Mouse (Mus musculus) yolk sac, embryonic 10.5 days (tissue): ENCODE results near the gene Mrfap1.

Source experiments
- DNase-seq: peaks from one replicate; pipeline ENCODE4 v3.0.0-alpha.2; 2017; ENCODE audit warnings: low spot score

Mrfap1 gene

DNA sequence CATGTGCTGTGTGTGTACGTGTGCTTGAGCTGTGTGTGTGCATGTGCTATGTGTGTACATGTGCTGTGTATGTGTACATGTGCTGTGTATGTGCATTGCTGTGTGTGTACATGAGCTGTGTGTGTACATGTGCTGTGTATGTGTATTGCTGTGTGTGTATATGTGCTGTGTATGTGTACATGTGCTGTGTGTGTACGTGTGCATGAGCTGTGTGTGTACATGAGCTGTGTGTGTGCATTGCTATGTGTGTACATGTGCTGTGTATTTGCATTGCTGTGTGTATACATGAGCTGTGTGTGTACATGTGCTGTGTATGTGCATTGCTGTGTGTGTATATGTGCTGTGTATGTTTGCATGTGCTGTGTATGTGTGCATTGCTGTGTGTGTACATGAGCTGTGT lies 17.1 kb downstream of the Mrfap1 start:
- no peak for DNase-seq

GRCm38 (mm10) chr5:36778901-36779300 lies 17.7 kb downstream of the Mrfap1 start:
- no peak for DNase-seq

DNA sequence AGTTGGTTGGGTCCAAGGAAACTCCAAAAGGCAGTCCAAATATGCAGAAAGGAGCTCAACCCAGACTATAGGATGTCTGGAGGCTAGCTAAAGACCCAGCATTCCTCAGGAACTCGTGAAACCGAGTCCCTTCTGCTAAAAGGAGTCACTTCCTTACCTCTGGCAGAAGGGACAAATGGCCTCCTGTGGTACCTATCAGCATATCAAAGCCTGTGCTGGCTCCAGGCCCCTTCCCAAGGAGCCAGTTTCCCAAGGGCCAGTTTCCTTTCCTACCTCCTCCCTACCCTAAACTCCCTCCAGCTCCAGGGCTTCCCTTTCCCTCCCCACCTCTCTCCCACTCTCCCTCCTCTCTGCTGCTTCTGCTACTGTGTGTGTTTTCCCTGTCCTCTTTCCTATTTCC lies 19.4 kb downstream of the Mrfap1 start:
- DNase-seq, result no peak

DNA sequence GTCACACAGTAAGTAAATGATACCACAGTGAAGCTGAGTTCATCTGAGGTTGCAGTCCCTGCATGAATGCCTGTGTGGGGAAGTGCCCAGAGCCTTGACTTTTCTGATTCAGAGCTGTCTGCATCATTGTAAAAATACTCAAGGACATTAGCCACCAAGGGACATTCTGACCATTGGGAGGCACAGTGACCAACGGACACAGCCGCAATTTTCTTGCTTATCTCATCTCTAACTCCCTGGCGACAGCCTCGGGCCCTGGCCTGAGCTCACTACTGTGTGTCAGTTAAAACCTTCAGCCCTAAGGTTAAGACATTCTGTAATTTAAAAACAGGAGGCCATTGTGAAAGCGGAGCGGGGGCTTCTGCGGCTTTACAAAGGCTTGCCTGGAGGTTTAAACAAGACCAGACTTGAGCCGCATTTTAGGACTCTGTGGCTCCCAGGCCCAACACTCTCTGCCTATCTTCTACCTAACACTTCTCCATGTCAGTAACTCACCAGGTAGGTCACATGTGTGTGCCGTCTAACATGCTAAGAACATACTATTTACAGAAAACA lies 20.5 kb downstream of the Mrfap1 start:
- DNase-seq, result no peak

DNA sequence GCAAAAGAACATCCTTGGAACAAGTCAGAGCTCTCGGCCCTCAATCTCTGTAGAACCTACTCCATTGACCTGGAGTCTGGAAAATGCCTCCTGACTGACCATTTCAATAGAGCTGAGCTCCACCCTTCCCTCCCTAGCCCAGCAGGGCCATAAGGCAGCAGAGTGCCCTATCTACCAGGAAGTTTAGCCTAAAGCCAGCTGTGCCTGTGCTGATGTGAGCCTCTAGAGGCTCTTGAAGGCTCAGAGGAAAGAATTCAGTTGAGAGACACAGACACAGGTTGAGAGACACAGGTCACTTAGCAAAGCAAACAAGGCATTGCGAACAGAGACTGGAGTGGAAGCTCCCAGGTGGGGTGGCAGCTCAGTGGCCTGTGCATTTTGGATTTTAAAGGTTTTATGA lies 21.3 kb downstream of the Mrfap1 start:
- no peak for DNase-seq

GRCm38 (mm10) chr5:36772586-36772985 lies 24.0 kb downstream of the Mrfap1 start:
- DNase-seq, result no peak

DNA sequence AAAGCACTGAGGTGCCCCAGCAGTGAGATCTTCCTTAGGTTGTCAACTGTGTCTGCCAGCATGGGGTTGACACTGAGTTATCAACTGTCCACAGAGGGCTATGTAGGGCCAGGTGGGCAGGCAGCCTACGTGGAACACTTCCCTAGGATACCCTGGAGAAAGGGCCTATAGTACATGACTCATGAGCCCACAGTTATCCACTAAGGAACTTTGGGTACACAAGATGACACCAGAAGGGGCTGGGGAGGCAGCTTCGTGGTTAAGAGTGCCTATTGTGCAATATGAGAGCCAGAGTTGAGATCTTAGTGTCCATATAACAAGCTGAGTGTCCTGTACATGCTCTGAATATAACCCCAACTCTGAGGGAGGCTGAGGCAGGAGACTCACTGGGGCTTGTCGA lies 27.0 kb downstream of the Mrfap1 start:
- DNase-seq, result no peak

GRCm38 (mm10) chr5:36766958-36767703 lies 29.4 kb downstream of the Mrfap1 start:
- no peak for DNase-seq

- DNase-seq, result no peak
Measured at GRCm38 (mm10) chr5:36759848-36760247, 36.7 kb downstream of the Mrfap1 start.

GRCm38 (mm10) chr5:36757033-36757432 lies 39.5 kb downstream of the Mrfap1 start:
- DNase-seq, result no peak

GRCm38 (mm10) chr5:36750119-36751078 lies 46.2 kb downstream of the Mrfap1 start:
- no peak for DNase-seq

GRCm38 (mm10) chr5:36748536-36749061 lies 48.0 kb downstream of the Mrfap1 start, which contains the start of gene Bloc1s4:
TSS of gene Bloc1s4 (minus strand) at chr5:36748650.
- DNase-seq, result peak; percentile 91

DNA sequence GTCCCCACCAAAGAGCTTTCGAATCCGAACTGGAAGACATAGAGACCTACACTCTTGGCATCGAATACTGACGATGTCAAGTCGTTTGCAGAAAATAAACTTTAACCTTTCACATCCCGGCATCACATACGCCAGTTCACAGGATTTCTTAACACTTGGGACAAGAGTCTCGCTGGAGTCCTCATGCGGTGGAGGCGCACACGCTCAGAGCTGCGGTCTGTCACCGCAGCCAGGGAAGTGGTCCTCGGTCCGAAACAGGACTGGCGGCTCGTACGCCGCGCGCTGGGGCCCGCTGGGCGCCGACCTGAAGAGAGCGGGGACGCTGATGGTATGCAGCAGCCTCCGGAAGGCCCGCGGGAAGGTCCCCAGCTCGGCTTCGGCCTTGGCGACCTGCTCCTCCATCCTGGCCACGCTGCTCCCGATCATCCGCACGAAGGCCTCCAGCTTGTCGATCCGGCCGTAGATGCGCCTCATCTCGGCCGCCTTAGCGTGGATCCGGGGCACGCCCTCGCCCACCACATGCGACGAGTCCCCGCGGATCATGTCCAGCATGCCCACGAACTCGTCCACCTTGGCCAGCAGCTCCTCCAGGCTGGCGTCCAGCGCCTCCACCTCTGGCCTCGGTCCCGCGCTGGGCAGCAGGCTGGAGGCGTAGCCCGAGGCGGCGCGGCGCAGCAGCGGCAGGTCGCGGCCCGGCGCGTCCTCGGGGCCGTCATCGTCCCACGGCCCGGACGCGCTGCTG lies 48.6 kb downstream of the Mrfap1 start:
- no peak for DNase-seq

DNA sequence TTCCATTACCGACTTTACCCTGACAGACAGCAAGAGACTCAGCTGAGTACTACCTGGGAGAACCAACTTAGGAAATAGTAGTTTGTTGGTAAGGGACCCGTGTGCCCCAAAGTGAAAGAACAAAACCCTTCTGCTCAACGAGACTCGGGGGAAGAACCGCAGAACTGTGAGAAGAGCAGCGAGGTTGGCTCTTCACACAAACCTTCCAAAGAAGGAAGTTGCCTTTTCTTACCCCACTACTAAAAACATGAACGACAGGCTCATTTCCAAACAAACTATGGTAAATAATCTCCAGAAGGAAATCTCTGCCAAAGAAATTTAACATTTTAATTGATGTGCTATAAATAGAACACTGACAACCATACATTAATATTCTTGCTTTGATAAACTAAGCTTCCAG lies 49.5 kb downstream of the Mrfap1 start:
- no peak for DNase-seq
